Mouse (Mus musculus): Measurements from ENCODE around the gene Mex3a. TPM values are rescaled to one million over a fixed set of nuclear protein-coding genes. Genes with fewer than 3 reads are reported as not detected.

Mex3a gene
- polyA plus RNA-seq, 1 experiment from 2014 or later = 42.6 TPM

GRCm38 (mm10) chr3:88512141-88512895 is 19.9 kb upstream of the Mex3a start:
- ATAC-seq (no peak), DNase-seq (ENCODE audit: low read depth, low spot score) (no peak)
- ChIA-PET POLR2A (interaction anchor here (0.7 to 2.1 kb wide), 7 partner anchors 9 to 51 kb away, joined by 3 to 9 read pairs (median 3); no protein-coding TSS in a partner anchor), CTCF (interaction anchor here (0.8 to 23.7 kb wide), 4 partner anchors 9 to 105 kb away, joined by 3 to 484 read pairs (median 8); no protein-coding TSS in a partner anchor)
- no peak for TF ChIP-seq CTCF (IDR thresholded peaks at IDR 0.05)
- in situ Hi-C loops (cut with MboI; ENCODE audit: low pct_unique_long_range_greater_than_20kb) = no loop called here
- H3K27me3 ChIP-seq = no peaks in the 10 kb centered on the region

GRCm38 (mm10) chr3:88512896-88513545 is 19.2 kb upstream of the Mex3a start:
- DNase-seq (ENCODE audit: low read depth, low spot score) (no peak), ATAC-seq (no peak)
- TF ChIP-seq CTCF (IDR thresholded peaks at IDR 0.05) = no peak
- in situ Hi-C loops (cut with MboI; ENCODE audit: low pct_unique_long_range_greater_than_20kb) = no loop called here
- CTCF ChIA-PET = interaction anchor here (0.8 to 23.7 kb wide), 4 partner anchors 9 to 106 kb away, joined by 3 to 484 read pairs (median 8); no protein-coding TSS in a partner anchor
- no peaks in the 10 kb centered on the region for H3K27me3 ChIP-seq
- POLR2A ChIA-PET = interaction anchor here (0.6 to 2.3 kb wide), 5 partner anchors 10 to 181 kb away, joined by 3 to 9 read pairs (median 3); no protein-coding TSS in a partner anchor

- no peak for DNase-seq (ENCODE audit: low read depth, low spot score)
- CTCF ChIA-PET = interaction anchor here (1.5 to 23.7 kb wide), 4 partner anchors 8 to 106 kb away, joined by 6 to 484 read pairs (median 8); no protein-coding TSS in a partner anchor
Observed at GRCm38 (mm10) chr3:88513546-88514115, 18.6 kb upstream of the Mex3a start.

GRCm38 (mm10) chr3:88514231-88515094 is 17.7 kb upstream of the Mex3a start:
- in situ Hi-C loops (cut with MboI; ENCODE audit: low pct_unique_long_range_greater_than_20kb) = no loop called here
- no peak for DNase-seq (ENCODE audit: low read depth, low spot score)

More at GRCm38 (mm10) chr3:88513546-88514115, 18.6 kb upstream of the Mex3a start:
- H3K27me3 ChIP-seq = no peaks in the 10 kb centered on the region
- ATAC-seq = no peak
- no peak for TF ChIP-seq CTCF (IDR thresholded peaks at IDR 0.05)
- in situ Hi-C loops (cut with MboI; ENCODE audit: low pct_unique_long_range_greater_than_20kb) = no loop called here
- POLR2A ChIA-PET = interaction anchor here (0.6 to 2.3 kb wide), 5 partner anchors 11 to 182 kb away, joined by 3 to 9 read pairs (median 3); no protein-coding TSS in a partner anchor

GRCm38 (mm10) chr3:88515095-88515386 is 17.2 kb upstream of the Mex3a start:
- POLR2A ChIA-PET = interaction anchor here (0.9 to 2.3 kb wide), 2 partner anchors 27 to 36 kb away, joined by 3 to 7 read pairs; no protein-coding TSS in a partner anchor
- ATAC-seq = no peak
- no peak for TF ChIP-seq CTCF (IDR thresholded peaks at IDR 0.05)
- in situ Hi-C loops (cut with MboI; ENCODE audit: low pct_unique_long_range_greater_than_20kb) = no loop called here
- DNase-seq (ENCODE audit: low read depth, low spot score) = no peak
- CTCF ChIA-PET = interaction anchor here (0.7 to 23.7 kb wide), 6 partner anchors 8 to 109 kb away, joined by 3 to 484 read pairs (median 5); no protein-coding TSS in a partner anchor
- H3K27me3 ChIP-seq = no peaks in the 10 kb centered on the region

More at GRCm38 (mm10) chr3:88514231-88515094, 17.7 kb upstream of the Mex3a start:
- CTCF ChIA-PET = interaction anchor here (0.7 to 23.7 kb wide), 6 partner anchors 8 to 108 kb away, joined by 3 to 484 read pairs (median 5); no protein-coding TSS in a partner anchor
- no peaks in the 10 kb centered on the region for H3K27me3 ChIP-seq
- no peak for ATAC-seq
- POLR2A ChIA-PET = interaction anchor here (0.9 to 2.3 kb wide), 2 partner anchors 26 to 35 kb away, joined by 3 to 7 read pairs; no protein-coding TSS in a partner anchor
- no peak for TF ChIP-seq CTCF (IDR thresholded peaks at IDR 0.05)

- in situ Hi-C loops (cut with MboI; ENCODE audit: low pct_unique_long_range_greater_than_20kb) = no loop called here
- H3K27me3 ChIP-seq = no peaks in the 10 kb centered on the region
- TF ChIP-seq CTCF (IDR thresholded peaks at IDR 0.05) = no peak
- DNase-seq (ENCODE audit: low read depth, low spot score) = no peak
- no peak for ATAC-seq
- ChIA-PET CTCF (interaction anchor here (1.3 to 23.7 kb wide), 5 partner anchors 9 to 31 kb away, joined by 4 to 484 read pairs (median 5); no protein-coding TSS in a partner anchor), POLR2A (interaction anchor here (0.9 to 1.5 kb wide), 3 partner anchors 14 to 107 kb away, joined by 3 to 11 read pairs (median 3); no protein-coding TSS in a partner anchor)
Observed at GRCm38 (mm10) chr3:88516407-88516806, 15.8 kb upstream of the Mex3a start.

GRCm38 (mm10) chr3:88518411-88518810 is 13.8 kb upstream of the Mex3a start:
- in situ Hi-C loops (cut with MboI; ENCODE audit: low pct_unique_long_range_greater_than_20kb) = no loop called here
- ChIA-PET CTCF (interaction anchor here (1.5 to 23.7 kb wide), 3 partner anchors 11 to 33 kb away, joined by 3 to 484 read pairs (median 4); no protein-coding TSS in a partner anchor), POLR2A (interaction anchor here (0.7 to 1.8 kb wide), 3 partner anchors 16 to 130 kb away, joined by 3 to 4 read pairs (median 4); no protein-coding TSS in a partner anchor)
- ATAC-seq (no peak), DNase-seq (ENCODE audit: low read depth, low spot score) (no peak)
- TF ChIP-seq CTCF (IDR thresholded peaks at IDR 0.05) = no peak
- H3K27me3 ChIP-seq = no peaks in the 10 kb centered on the region

- in situ Hi-C loops (cut with MboI; ENCODE audit: low pct_unique_long_range_greater_than_20kb) = loop anchor here (5.0 kb wide), 2 partner anchors 33 to 113 kb away; no protein-coding TSS in a partner anchor
- no peak for ATAC-seq
- ChIA-PET CTCF (interaction anchor here (0.7 to 23.7 kb wide), 5 partner anchors 26 to 113 kb away, joined by 3 to 484 read pairs (median 13); no protein-coding TSS in a partner anchor), POLR2A (interaction anchor here (1.0 to 3.4 kb wide), 4 partner anchors 10 to 33 kb away, joined by 3 to 29 read pairs (median 8); partner anchors contain the start of gene Lmna)
- H3K27me3 ChIP-seq = no peaks in the 10 kb centered on the region
- no peak for DNase-seq (ENCODE audit: low read depth, low spot score)
- no peak for TF ChIP-seq CTCF (IDR thresholded peaks at IDR 0.05)
Observed at GRCm38 (mm10) chr3:88520078-88520477, 12.1 kb upstream of the Mex3a start.

GRCm38 (mm10) chr3:88521156-88521555 is 11.0 kb upstream of the Mex3a start:
- in situ Hi-C loops (cut with MboI; ENCODE audit: low pct_unique_long_range_greater_than_20kb) = loop anchor here (5.0 kb wide), 2 partner anchors 34 to 114 kb away; no protein-coding TSS in a partner anchor
- no peak for DNase-seq (ENCODE audit: low read depth, low spot score)
- no peak for TF ChIP-seq CTCF (IDR thresholded peaks at IDR 0.05)
- ChIA-PET POLR2A (interaction anchor here (0.5 to 3.4 kb wide), 6 partner anchors 11 to 111 kb away, joined by 3 to 29 read pairs (median 4); no protein-coding TSS in a partner anchor), CTCF (interaction anchor here (1.0 to 23.7 kb wide), 11 partner anchors 9 to 114 kb away, joined by 3 to 484 read pairs (median 13); partner anchors contain the start of genes Lmna and Pmf1)
- no peaks in the 10 kb centered on the region for H3K27me3 ChIP-seq
- no peak for ATAC-seq
